Mouse (Mus musculus) embryo, embryonic 9.5 days (tissue): ENCODE measurements around the gene Mst1.

Experiments used
- DNase-seq: peaks from one replicate; pipeline ENCODE4 v3.0.0-alpha.2; 2017; ENCODE audit errors: extremely low spot score

Mst1 gene

GRCm38 (mm10) chr9:108129042-108129948 lies 49.1 kb downstream of the Mst1 start:
- DNase-seq = no peak

GRCm38 (mm10) chr9:108131502-108131901 lies 51.3 kb downstream of the Mst1 start:
- no peak for DNase-seq

- DNase-seq = no peak
Observed at GRCm38 (mm10) chr9:108132373-108132772, 52.1 kb downstream of the Mst1 start.

GRCm38 (mm10) chr9:108133478-108133877 lies 53.2 kb downstream of the Mst1 start:
- DNase-seq = no peak
